Mouse (Mus musculus): ENCODE results near the gene Pde7b. TPM values are rescaled to one million over a fixed set of nuclear protein-coding genes. Genes with fewer than 3 reads are reported as not detected.

The Pde7b gene
- polyA plus RNA-seq, 1 experiment from 2014 or later = 2.3 TPM

Other genes starting within 250 kb of the Pde7b start
- 130 and 149 TPM in 2 replicates for gene Ahi1, start 227.5 kb upstream of the Pde7b start, polyA plus RNA-seq (2015; fragmentation: Nextera tagmentation; extraction: Ambion mirVana)

Measured in midbrain, embryonic 16.5 days (tissue).